Comparison of ENCODE assay signal across 8 mouse cellular contexts in genomic region chr17:46454539-46454938, GRCm38 (mm10). TPM values are rescaled to one million over a fixed set of nuclear protein-coding genes. Genes with fewer than 3 reads are reported as not detected.
DNase-seq lines count a peak whose midpoint lies in the region; ATAC-seq and TF ChIP-seq lines count a peak whose summit lies in the region.

No protein-coding gene starts in this region.

- H3K9ac ChIP-seq in kidney, postnatal 0 days (ENCODE audit: low read depth, low read length), result no peak overlapping the region
- peak overlapping the region; percentile 61 for H3K9ac ChIP-seq in neural tube, embryonic 13.5 days

- peaks cover 30% of the 10 kb centered on the region for H3K27me3 ChIP-seq in kidney, postnatal 0 days (ENCODE audit: insufficient read depth, low read length)
- H3K27me3 ChIP-seq in forebrain, embryonic 10.5 days (ENCODE audit: poor library complexity, severe bottlenecking), result peaks cover 79% of the 10 kb centered on the region
- H3K27me3 ChIP-seq in limb, embryonic 10.5 days (ENCODE audit: low read depth, poor library complexity, severe bottlenecking), result peaks cover 90% of the 10 kb centered on the region
- peaks cover 33% of the 10 kb centered on the region for H3K27me3 ChIP-seq in neural tube, embryonic 13.5 days

- peak; percentile 18 for DNase-seq in kidney, postnatal 0 days (ENCODE audit: low spot score)
- no peak for DNase-seq in kidney, adult 11 months
- DNase-seq in forebrain, embryonic 10.5 days (ENCODE audit: extremely low spot score, low spot score), result no peak
- no peak for DNase-seq in limb, embryonic 10.5 days (ENCODE audit: low spot score)
- no peak for DNase-seq in thymus, postnatal 14 days
- DNase-seq in layer of hippocampus, adult 18-20 months (ENCODE audit: low spot score in 2 of 2), result no peak

- no peak for ATAC-seq in kidney, postnatal 0 days (replicated peaks; ENCODE audit: low FRiP score, low read depth)
- peak; percentile 34; the same call in 1 of the 2 replicates for ATAC-seq in neural tube, embryonic 13.5 days (ENCODE audit: low read depth)
- ATAC-seq in megakaryocyte, adult 5-6 weeks (ENCODE audit: poor library complexity, severe bottlenecking), result no peak

- no peaks in the 10 kb centered on the region for H3K36me3 ChIP-seq in kidney, postnatal 0 days (ENCODE audit: insufficient read depth, low read length)
- H3K36me3 ChIP-seq in forebrain, embryonic 10.5 days (replicated peaks), result 0 out of 2 replicates have a peak, but pooled peaks cover 2% of the 10 kb centered on the region
- no peaks in the 10 kb centered on the region for H3K36me3 ChIP-seq in limb, embryonic 10.5 days
- H3K36me3 ChIP-seq in neural tube, embryonic 13.5 days, result peaks cover 13% of the 10 kb centered on the region; the same call in 1 of the 2 replicates

- peak overlapping the region; percentile 38 for H3K4me3 ChIP-seq in kidney, postnatal 0 days (replicated peaks; ENCODE audit: low read depth, low read length)
- peak overlapping the region; percentile 61 for H3K4me3 ChIP-seq in forebrain, embryonic 10.5 days
- H3K4me3 ChIP-seq in limb, embryonic 10.5 days, result peak overlapping the region; percentile 59
- H3K4me3 ChIP-seq in neural tube, embryonic 13.5 days, result peak overlapping the region; percentile 29

- H3K4me2 ChIP-seq in kidney, postnatal 0 days (ENCODE audit: low read length), result peak overlapping the region; percentile 76
- H3K4me2 ChIP-seq in neural tube, embryonic 13.5 days, result peak overlapping the region; percentile 63

- H3K27ac ChIP-seq in kidney, postnatal 0 days, result no peak overlapping the region
- H3K27ac ChIP-seq in forebrain, embryonic 10.5 days, result peak overlapping the region; percentile 79
- H3K27ac ChIP-seq in limb, embryonic 10.5 days, result peak overlapping the region; percentile 56; the same call in 1 of the 2 replicates
- peak overlapping the region; percentile 67; the same call in 1 of the 2 replicates for H3K27ac ChIP-seq in neural tube, embryonic 13.5 days (replicated peaks)

- WGBS in kidney, postnatal 0 days, result 3% methylated on average over 9 of the region's 9 CpGs
- 2% methylated on average over 9 of the region's 9 CpGs for WGBS in forebrain, embryonic 10.5 days
- 2% methylated on average over 9 of the region's 9 CpGs for WGBS in limb, embryonic 10.5 days
- WGBS in neural tube, embryonic 13.5 days, result 2% methylated on average over 9 of the region's 9 CpGs

- TF ChIP-seq CTCF in kidney, postnatal 0 days (IDR thresholded peaks at IDR 0.05; ENCODE audit: low read depth), result no peak

- H3K4me1 ChIP-seq in kidney, postnatal 0 days (replicated peaks; ENCODE audit: insufficient read depth, low read length), result peaks cover 12% of the 10 kb centered on the region; the same call in 1 of the 2 replicates
- H3K4me1 ChIP-seq in forebrain, embryonic 10.5 days, result peaks cover 52% of the 10 kb centered on the region
- peaks cover 39% of the 10 kb centered on the region for H3K4me1 ChIP-seq in limb, embryonic 10.5 days
- peaks cover 42% of the 10 kb centered on the region for H3K4me1 ChIP-seq in neural tube, embryonic 13.5 days (replicated peaks)

- H3K9me3 ChIP-seq in kidney, postnatal 0 days (replicated peaks; ENCODE audit: low read length), result no peaks in the 10 kb centered on the region
- H3K9me3 ChIP-seq in forebrain, embryonic 10.5 days, result no peaks in the 10 kb centered on the region
- H3K9me3 ChIP-seq in limb, embryonic 10.5 days (replicated peaks), result no peaks in the 10 kb centered on the region
- H3K9me3 ChIP-seq in neural tube, embryonic 13.5 days, result no peaks in the 10 kb centered on the region

RNA-seq across cellular contexts. Expression of gene Slc22a7, which starts 16.3 kb away (rescaled TPM):
- polyA plus RNA-seq in kidney, postnatal 0 days (2015; fragmentation: Nextera tagmentation; extraction: Ambion mirVana), result 1.6 and 1.9 TPM in 2 replicates
- not detected in 2 replicates for polyA plus RNA-seq in forebrain, embryonic 10.5 days (2016; fragmentation: Nextera tagmentation; extraction: Ambion mirVana)
- polyA plus RNA-seq in limb, embryonic 10.5 days (2016; fragmentation: Nextera tagmentation; extraction: Ambion mirVana), result not detected in 2 replicates
- polyA plus RNA-seq in neural tube, embryonic 13.5 days (2015; fragmentation: Nextera tagmentation; extraction: Ambion mirVana), result not detected in 2 replicates
- not detected in 2 replicates for total RNA-seq in megakaryocyte, adult 5-6 weeks (2015)
- not detected in 2 replicates for total RNA-seq in megakaryocyte, adult 5-6 weeks (2017)
- under 1 TPM in 1 of 2 experiments, not detected in 1; 0.43 TPM for total RNA-seq in layer of hippocampus, adult 18-20 months (2021)

RNA-seq across cellular contexts. Expression of gene Crip3, which starts 25.8 kb away (rescaled TPM):
- polyA plus RNA-seq in kidney, postnatal 0 days (2015; fragmentation: Nextera tagmentation; extraction: Ambion mirVana), result 0.34 TPM in 2 replicates
- 0.76 TPM in 1 of 2 replicates, not detected in the other for polyA plus RNA-seq in forebrain, embryonic 10.5 days (2016; fragmentation: Nextera tagmentation; extraction: Ambion mirVana)
- 0.21 and 0.44 TPM in 2 replicates for polyA plus RNA-seq in limb, embryonic 10.5 days (2016; fragmentation: Nextera tagmentation; extraction: Ambion mirVana)
- polyA plus RNA-seq in neural tube, embryonic 13.5 days (2015; fragmentation: Nextera tagmentation; extraction: Ambion mirVana), result 0.96 and 1.5 TPM in 2 replicates
- total RNA-seq in megakaryocyte, adult 5-6 weeks (2015), result not detected in 2 replicates
- total RNA-seq in megakaryocyte, adult 5-6 weeks (2017), result not detected in 2 replicates
- 1 to 10 TPM; 4.7 to 4.8 TPM for total RNA-seq in layer of hippocampus, adult 18-20 months (2021)

RNA-seq across cellular contexts. Expression of gene Ttbk1, which starts 32.9 kb away (rescaled TPM):
- 0.10 and 0.11 TPM in 2 replicates for polyA plus RNA-seq in kidney, postnatal 0 days (2015; fragmentation: Nextera tagmentation; extraction: Ambion mirVana)
- 0.71 and 1.1 TPM in 2 replicates for polyA plus RNA-seq in forebrain, embryonic 10.5 days (2016; fragmentation: Nextera tagmentation; extraction: Ambion mirVana)
- polyA plus RNA-seq in limb, embryonic 10.5 days (2016; fragmentation: Nextera tagmentation; extraction: Ambion mirVana), result 0.09 and 0.34 TPM in 2 replicates
- polyA plus RNA-seq in neural tube, embryonic 13.5 days (2015; fragmentation: Nextera tagmentation; extraction: Ambion mirVana), result 6.0 and 6.9 TPM in 2 replicates
- not detected in 2 replicates for total RNA-seq in megakaryocyte, adult 5-6 weeks (2015)
- total RNA-seq in megakaryocyte, adult 5-6 weeks (2017), result 0.04 TPM in 1 of 2 replicates, not detected in the other
- total RNA-seq in layer of hippocampus, adult 18-20 months (2021), result 100 to 1,000 TPM; 117 to 120 TPM

RNA-seq across cellular contexts. Expression of gene Dnph1, which starts 42.0 kb away (rescaled TPM):
- 31.8 and 32.7 TPM in 2 replicates for polyA plus RNA-seq in kidney, postnatal 0 days (2015; fragmentation: Nextera tagmentation; extraction: Ambion mirVana)
- polyA plus RNA-seq in forebrain, embryonic 10.5 days (2016; fragmentation: Nextera tagmentation; extraction: Ambion mirVana), result 107 TPM in 2 replicates
- polyA plus RNA-seq in limb, embryonic 10.5 days (2016; fragmentation: Nextera tagmentation; extraction: Ambion mirVana), result 70.1 and 78.6 TPM in 2 replicates
- polyA plus RNA-seq in neural tube, embryonic 13.5 days (2015; fragmentation: Nextera tagmentation; extraction: Ambion mirVana), result 19.0 and 19.2 TPM in 2 replicates
- total RNA-seq in megakaryocyte, adult 5-6 weeks (2015), result 10.1 and 10.4 TPM in 2 replicates
- 4.3 and 5.9 TPM in 2 replicates for total RNA-seq in megakaryocyte, adult 5-6 weeks (2017)
- 1 to 10 TPM; 5.1 to 5.9 TPM for total RNA-seq in layer of hippocampus, adult 18-20 months (2021)
